Mouse (Mus musculus) embryo, embryonic 10 days (tissue): ENCODE data around the gene Plekhb2.

Experiments used
- DNase-seq: peaks from one replicate; pipeline ENCODE4 v3.0.0-alpha.2; 2015; ENCODE audit warnings: low spot score

Gene Plekhb2

GRCm38 (mm10) chr1:34831381-34831780 lies 18.4 kb upstream of the Plekhb2 start:
- no peak for DNase-seq

DNA sequence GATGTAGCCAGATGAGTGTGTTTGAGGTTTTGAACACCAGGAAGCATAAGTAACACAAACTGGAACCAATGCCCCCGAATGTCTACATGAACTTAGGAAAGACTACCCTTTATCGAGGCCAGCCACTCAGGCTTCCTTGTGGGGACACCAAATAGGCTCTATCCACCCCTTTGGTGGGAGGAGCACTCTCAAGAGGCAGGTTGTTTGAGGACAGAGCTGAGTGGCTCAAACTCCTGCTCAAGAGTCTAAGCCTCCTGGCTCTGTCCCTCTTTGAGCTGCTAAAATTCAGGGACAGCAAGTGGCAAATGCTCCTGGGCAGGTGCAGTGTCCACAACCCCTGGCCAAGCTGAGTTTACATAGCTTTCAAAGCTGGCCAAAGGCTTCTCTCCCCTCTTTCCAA lies 14.9 kb upstream of the Plekhb2 start:
- no peak for DNase-seq

- DNase-seq: no peak
Measured at GRCm38 (mm10) chr1:34837951-34838689, 11.7 kb upstream of the Plekhb2 start.

DNA sequence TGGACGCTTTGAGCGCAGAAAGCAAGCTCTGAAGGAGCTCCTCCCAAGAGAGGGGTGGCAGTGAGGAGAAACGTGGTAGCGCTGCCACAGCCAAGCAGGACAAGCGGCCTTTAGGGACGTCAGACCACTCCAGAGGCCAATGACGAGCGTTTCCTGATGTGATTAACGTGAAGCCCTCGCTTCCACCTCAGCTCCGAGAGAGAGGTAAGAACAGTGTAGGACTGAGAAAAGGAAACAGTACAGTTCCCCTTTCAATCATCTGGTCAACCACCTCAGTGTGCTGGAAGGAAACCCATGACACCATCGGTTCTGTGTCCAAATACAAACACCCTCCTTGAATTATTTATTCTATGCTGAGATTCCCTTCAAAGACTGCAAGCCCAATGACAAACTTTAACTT lies 10.5 kb upstream of the Plekhb2 start:
- DNase-seq: no peak

DNA sequence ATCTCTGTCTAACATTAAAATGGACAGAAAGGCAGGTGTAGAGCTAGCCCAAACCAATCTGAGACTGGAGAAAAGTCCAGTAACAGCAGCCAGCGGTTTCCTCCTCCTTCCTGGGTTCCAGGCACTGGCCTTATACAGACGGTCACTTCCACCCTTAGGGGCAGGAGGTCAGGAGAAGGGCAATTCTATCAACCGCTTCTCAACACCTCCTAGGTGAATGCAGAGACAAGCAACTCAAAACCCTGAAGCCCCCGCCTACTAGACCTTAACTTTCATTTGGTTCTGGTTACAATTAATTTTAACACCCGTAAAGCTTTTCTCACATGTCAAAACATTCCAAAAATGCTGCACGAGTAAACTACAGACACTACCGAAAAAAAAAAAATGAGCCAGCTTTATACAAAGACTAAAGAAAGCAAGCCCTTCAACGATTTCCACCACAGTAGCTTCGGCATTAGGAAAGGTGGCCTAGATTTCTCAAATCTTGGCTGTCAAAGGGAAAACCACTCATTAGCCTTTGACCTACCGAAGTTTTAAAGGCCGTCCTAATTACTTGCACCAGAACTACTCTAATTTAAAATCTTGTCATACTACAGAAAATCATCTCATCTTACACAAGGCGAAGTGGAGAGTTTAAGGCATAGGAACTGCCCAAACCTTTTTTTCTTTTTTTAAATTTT lies 7.9 kb upstream of the Plekhb2 start:
- peak; percentile 60 for DNase-seq

DNA sequence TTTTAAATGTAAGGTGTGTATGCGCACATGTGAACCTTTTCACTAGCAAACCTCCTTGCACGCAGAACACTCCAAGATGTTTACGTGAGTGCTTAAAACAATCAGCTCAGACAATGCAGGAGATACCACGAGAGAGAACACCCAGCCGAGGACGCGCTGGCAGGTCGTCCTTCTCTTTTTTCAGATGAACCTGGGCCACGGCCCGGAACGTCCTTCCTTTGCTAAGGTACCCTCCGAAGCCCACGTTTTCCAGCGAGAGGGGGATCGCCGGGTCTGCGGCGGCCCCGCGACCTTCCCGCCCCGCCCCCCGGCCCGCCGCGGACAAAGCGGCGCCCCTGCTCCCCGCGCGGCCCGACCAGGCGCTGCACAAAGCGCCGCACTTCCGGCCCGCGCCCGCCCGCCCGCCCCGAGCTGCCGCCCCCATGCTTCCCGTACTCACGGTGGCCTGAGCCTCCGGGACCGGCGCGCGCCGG lies 7.4 kb upstream of the Plekhb2 start:
- DNase-seq: peak; percentile 67

DNA sequence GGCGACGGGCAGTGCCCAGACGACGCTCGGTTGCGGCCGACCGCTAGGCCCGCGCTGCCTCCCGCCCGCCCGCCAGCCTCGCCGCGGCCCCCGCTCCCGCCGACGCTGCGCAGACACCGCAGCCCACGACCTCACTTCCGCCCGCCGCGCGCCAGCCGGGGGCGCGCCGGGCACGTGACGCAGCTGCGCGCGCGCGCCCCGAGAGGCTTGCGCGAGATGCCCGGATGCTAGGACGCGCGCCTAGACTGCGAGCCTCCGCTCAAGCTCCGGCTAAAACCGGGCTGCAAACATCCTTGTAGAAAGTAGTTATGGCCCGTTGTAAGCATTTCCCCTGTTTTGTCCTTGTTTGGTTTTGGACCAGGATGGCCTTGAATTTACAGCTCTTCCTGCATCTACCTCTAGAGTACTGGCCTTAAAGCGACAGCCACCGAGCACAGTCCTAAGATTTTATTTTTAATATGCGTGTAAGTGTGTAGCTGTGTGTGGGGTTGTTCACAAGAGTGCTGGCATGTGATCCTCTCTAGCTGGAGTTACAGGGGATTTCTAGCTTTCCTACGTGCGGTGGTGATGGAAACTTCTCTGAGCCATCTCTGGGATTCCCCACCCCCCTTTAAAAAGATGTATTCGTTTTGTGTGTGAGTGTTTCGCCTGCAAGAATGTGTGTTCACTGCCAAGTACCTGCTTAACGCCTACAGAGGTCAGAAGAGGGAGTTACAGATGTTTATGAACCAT lies 6.7 kb upstream of the Plekhb2 start, which contains the start of gene Fam168b:
TSS of gene Fam168b (minus strand) at position 179 of the 732 bp plus-strand sequence.
- peak; percentile 90 for DNase-seq

DNA sequence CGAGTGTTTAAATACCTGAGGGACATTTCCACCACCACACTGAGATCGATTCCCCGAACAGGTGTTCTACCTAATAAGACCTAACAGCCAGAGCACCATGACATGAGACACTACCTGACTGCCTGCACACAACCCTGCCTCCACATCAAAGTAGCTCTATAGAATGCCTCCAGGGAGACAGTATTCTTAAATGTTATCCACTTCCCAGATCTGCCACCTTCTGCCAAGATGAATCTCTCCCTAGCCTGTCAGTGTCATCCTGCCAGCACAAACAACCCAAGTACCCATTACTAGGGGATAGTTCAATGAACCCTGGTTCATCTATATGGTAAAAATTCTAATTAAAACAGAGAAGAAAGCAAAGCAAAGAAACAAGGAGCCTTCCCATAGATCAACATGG lies 2.7 kb upstream of the Plekhb2 start:
- DNase-seq: no peak

DNA sequence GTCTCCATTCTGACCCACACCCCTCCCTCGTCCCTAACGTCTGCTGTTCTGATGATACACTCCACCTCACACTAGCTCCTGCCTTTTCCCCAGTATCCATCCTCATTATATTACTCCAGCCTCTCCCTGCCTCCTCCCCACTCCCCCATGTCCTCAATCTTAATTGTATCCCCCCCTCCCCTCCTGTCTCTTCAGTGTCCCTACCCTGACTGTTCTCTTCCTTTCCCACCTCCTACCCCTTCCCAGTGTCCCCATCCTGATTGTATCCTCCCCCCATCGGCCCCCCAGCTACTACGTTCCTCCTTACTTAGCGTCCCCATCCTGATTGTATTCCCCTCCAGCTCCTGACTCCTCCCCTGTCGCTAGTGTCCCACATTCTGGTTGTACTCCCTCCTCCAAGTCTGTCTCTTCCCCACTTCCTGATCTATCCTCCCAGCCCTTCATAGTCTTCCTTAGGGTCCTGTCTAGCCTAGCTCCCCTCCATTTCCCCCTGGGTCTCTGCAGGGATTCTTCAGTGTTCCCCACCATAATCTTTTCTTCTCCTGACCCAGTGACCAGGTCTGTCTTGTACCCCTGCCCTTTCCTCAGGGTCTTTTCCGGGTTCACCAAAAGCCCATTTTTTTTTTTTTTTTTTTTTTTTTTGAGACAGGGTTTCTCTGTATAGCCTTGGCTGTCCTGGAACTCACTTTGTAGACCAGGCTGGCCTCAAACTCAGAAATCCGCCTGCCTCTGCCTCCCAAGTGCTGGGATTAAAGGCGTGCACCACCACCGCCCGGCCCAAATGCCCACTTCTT lies 764 bp downstream of the Plekhb2 start:
- DNase-seq: no peak

DNA sequence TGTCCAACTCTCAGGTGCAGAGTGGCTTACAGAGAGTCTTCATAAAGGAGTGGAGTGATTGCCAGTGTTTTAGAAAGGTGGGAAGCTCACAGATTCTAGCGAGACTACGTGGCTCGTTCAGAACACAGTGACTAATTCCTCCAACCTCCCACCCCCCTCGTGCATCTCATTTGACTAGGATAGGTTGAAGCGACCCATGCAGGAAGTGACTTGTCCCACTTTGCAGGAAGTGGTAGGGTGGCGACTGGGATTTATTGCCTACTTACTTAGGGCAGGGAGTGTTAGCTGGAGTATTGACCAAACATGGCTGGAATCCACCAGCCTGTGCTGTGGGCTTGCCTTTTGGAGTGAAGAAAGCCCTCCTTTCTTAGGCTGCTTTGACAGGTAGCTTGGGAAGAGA lies 1.8 kb downstream of the Plekhb2 start:
- no peak for DNase-seq

GRCm38 (mm10) chr1:34852116-34852878 lies 2.5 kb downstream of the Plekhb2 start:
- no peak for DNase-seq

DNA sequence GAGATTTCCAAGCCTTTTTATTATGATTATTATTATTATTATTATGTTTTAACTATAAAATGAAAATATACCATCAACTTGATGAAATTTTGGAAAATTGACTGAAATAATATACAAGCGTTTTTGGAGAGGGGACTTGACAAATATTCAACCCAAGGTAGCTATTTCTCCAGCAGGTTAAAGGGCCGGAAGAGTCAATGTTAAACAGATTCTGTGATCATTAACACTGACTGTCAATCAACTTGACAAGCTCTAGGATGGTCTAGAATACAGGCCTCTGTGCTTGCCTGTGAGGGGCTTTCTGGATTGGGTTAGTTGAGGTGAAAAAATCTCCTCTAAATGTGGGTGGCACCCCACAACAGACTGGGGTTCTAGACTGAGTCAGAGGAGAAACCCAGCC lies 4.0 kb downstream of the Plekhb2 start:
- DNase-seq: no peak

GRCm38 (mm10) chr1:34855056-34855739 lies 5.4 kb downstream of the Plekhb2 start:
- no peak for DNase-seq

- DNase-seq: no peak
Measured at GRCm38 (mm10) chr1:34858671-34859070, 8.9 kb downstream of the Plekhb2 start.

DNA sequence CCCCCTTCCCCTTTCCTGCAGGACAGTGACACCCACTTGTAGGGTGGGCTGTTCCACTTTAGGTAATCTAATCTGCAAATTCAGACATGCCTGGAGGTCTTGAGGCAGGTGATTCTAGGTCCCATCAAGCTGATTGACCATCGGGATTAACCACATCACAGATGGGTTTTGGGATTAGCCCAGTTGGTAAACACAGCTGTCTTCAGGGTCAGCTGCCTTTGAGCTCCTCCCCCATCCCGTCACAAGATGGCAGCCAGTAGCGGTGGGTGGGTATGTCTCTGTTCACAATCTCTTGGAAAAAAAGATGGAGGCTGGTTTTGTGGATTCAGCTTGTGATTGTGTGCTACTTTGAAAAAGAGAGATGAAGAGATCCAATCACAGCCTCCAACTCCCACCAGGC lies 10.0 kb downstream of the Plekhb2 start:
- DNase-seq: no peak

- no peak for DNase-seq
Measured at GRCm38 (mm10) chr1:34860205-34860604, 10.4 kb downstream of the Plekhb2 start.

GRCm38 (mm10) chr1:34862877-34863276 lies 13.1 kb downstream of the Plekhb2 start:
- DNase-seq: no peak

GRCm38 (mm10) chr1:34863323-34863722 lies 13.5 kb downstream of the Plekhb2 start:
- DNase-seq: no peak

DNA sequence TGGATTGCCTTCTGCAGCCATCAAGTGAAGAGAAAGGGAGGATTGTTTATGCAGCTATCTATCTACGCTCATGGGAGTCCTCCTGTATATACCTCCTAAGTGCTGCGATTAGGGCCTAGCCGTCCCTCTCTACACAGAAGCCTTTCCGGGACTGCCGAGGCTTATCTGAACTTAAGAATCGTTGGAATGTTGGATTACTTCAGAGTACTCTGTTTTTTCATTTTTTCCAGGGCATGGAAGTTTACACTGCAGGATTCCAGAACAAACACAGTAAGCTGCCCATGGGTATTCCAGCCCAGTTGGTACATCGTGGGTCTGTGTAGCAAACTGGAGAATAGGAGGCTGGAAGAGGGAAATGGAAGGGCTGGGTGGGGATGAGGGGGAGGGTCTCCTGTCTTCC lies 14.5 kb downstream of the Plekhb2 start:
- DNase-seq: no peak

DNA sequence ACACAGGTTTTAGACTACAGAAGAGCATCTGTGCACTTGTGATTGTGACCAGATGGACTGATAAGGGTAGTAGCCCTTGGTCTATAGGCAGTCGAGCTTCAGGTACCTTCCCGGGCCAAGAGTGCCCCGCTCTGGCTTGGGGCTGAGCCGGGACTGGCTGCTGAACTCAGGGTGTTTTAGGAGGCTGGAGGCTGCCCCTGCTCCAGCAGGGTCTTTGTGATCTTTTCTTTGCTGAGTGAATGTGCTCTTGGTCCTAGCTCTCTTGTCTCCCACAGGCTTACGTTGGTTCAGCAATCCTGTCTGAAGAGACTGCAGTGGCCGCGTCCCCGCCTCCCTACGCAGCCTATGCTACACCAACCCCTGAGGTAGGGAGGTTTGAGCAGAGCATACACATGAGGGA lies 16.1 kb downstream of the Plekhb2 start:
- DNase-seq: peak; percentile 2
